Comparison of ENCODE assay signal across 9 mouse cellular contexts in genomic region chr8:108705751-108706150, GRCm38 (mm10).
DNase-seq lines count a peak whose midpoint lies in the region; ATAC-seq and TF ChIP-seq lines count a peak whose summit lies in the region.
"Had no signal": no experiment of that assay in that cellular context is flagged by ENCODE, and none has a peak within 500 bp of the region (broad histone marks: within the 10 kb centered on the region; RNA-seq: fewer than 3 reads in every experiment).

No protein-coding gene starts in this region.

- no peak for TF ChIP-seq CTCF in liver, postnatal 0 days (IDR thresholded peaks at IDR 0.05; ENCODE audit: low read depth)

- no peak for DNase-seq in heart, postnatal 36 days
- no peak for DNase-seq in embryonic facial prominence, embryonic 10.5 days (ENCODE audit: low spot score)
- no peak for DNase-seq in liver, postnatal 0 days
- no peak for DNase-seq in cerebellum, adult 11 months
- DNase-seq in frontal cortex, postnatal 10 days (ENCODE audit: low spot score in 2 of 2): no peak
- no peak for DNase-seq in left cerebral cortex, adult 11 months (ENCODE audit: low spot score)
- DNase-seq: thymus, postnatal 4 days had no signal

- intact Hi-C loops in heart, postnatal 36 days (cut with DNase I): no loop called here

- H3K9ac ChIP-seq in heart, embryonic 11.5 days (ENCODE audit: low read depth, low read length): no peak overlapping the region
- H3K9ac ChIP-seq in hindbrain, embryonic 13.5 days: peak overlapping the region; percentile 99
- H3K9ac ChIP-seq in liver, postnatal 0 days (replicated peaks): no peak overlapping the region

- peak overlapping the region; percentile 95; the same call in 1 of the 2 replicates for H3K4me3 ChIP-seq in heart, embryonic 11.5 days (ENCODE audit: low read depth, low read length)
- peak overlapping the region; percentile 99 for H3K4me3 ChIP-seq in embryonic facial prominence, embryonic 10.5 days
- peak overlapping the region; percentile 89 for H3K4me3 ChIP-seq in hindbrain, embryonic 13.5 days
- H3K4me3 ChIP-seq in liver, postnatal 0 days (ENCODE audit: low read depth, low read length): no peak overlapping the region

- peaks cover 4% of the 10 kb centered on the region for H3K27me3 ChIP-seq in heart, embryonic 11.5 days (ENCODE audit: control insufficient read depth, insufficient read depth, low read length)
- peaks cover 7% of the 10 kb centered on the region for H3K27me3 ChIP-seq in embryonic facial prominence, embryonic 10.5 days (replicated peaks; ENCODE audit: low read depth, poor library complexity, severe bottlenecking)
- peaks cover 10% of the 10 kb centered on the region; the same call in 1 of the 2 replicates for H3K27me3 ChIP-seq in hindbrain, embryonic 13.5 days
- H3K27me3 ChIP-seq in liver, postnatal 0 days (ENCODE audit: insufficient read depth, low read length): peaks cover 20% of the 10 kb centered on the region

- ATAC-seq in heart, embryonic 11.5 days (replicated peaks; ENCODE audit: insufficient number of reproducible peaks, low FRiP score, low TSS enrichment): no peak
- ATAC-seq in hindbrain, embryonic 13.5 days (ENCODE audit: low FRiP score): no peak
- ATAC-seq in liver, postnatal 0 days: no peak

- peaks cover 32% of the 10 kb centered on the region for H3K4me1 ChIP-seq in heart, embryonic 11.5 days (ENCODE audit: control insufficient read depth, insufficient read depth, low read length)
- peaks cover 79% of the 10 kb centered on the region for H3K4me1 ChIP-seq in embryonic facial prominence, embryonic 10.5 days
- peaks cover 39% of the 10 kb centered on the region for H3K4me1 ChIP-seq in hindbrain, embryonic 13.5 days (replicated peaks)
- H3K4me1 ChIP-seq in liver, postnatal 0 days (ENCODE audit: insufficient read depth): peaks cover 19% of the 10 kb centered on the region

- 62% methylated on average over 2 of the region's 2 CpGs for WGBS in heart, embryonic 11.5 days (ENCODE audit: insufficient replicate concordance)
- 50% methylated on average over 2 of the region's 2 CpGs for WGBS in embryonic facial prominence, embryonic 10.5 days
- 26% methylated on average over 2 of the region's 2 CpGs for WGBS in hindbrain, embryonic 13.5 days
- WGBS in liver, postnatal 0 days (ENCODE audit: insufficient replicate concordance): 41% methylated on average over 2 of the region's 2 CpGs

- H3K4me2 ChIP-seq in heart, embryonic 11.5 days: peak overlapping the region; percentile 31
- peak overlapping the region; percentile 93 for H3K4me2 ChIP-seq in hindbrain, embryonic 13.5 days
- peak overlapping the region; percentile 7; the same call in 1 of the 2 replicates for H3K4me2 ChIP-seq in liver, postnatal 0 days (ENCODE audit: low read depth, low read length)

- no peak overlapping the region for H3K27ac ChIP-seq in heart, embryonic 11.5 days (ENCODE audit: low read depth, low read length)
- peak overlapping the region; percentile 100 for H3K27ac ChIP-seq in embryonic facial prominence, embryonic 10.5 days (replicated peaks)
- H3K27ac ChIP-seq in hindbrain, embryonic 13.5 days: peak overlapping the region; percentile 100
- no peak overlapping the region for H3K27ac ChIP-seq in liver, postnatal 0 days (ENCODE audit: low read depth)

- H3K36me3 ChIP-seq in heart, embryonic 11.5 days (ENCODE audit: control insufficient read depth, insufficient read depth, low read length): no peaks in the 10 kb centered on the region
- no peaks in the 10 kb centered on the region for H3K36me3 ChIP-seq in embryonic facial prominence, embryonic 10.5 days (replicated peaks)
- H3K36me3 ChIP-seq in hindbrain, embryonic 13.5 days: no peaks in the 10 kb centered on the region
- no peaks in the 10 kb centered on the region for H3K36me3 ChIP-seq in liver, postnatal 0 days (replicated peaks; ENCODE audit: insufficient read depth, low read length)

- TF ChIP-seq EP300 in liver, postnatal 0 days (IDR thresholded peaks at IDR 0.05; ENCODE audit: low read depth): no peak

- H3K9me3 ChIP-seq in heart, embryonic 11.5 days (replicated peaks; ENCODE audit: control insufficient read depth, low read length): no peaks in the 10 kb centered on the region
- no peaks in the 10 kb centered on the region for H3K9me3 ChIP-seq in embryonic facial prominence, embryonic 10.5 days
- H3K9me3 ChIP-seq in hindbrain, embryonic 13.5 days: no peaks in the 10 kb centered on the region
- no peaks in the 10 kb centered on the region for H3K9me3 ChIP-seq in liver, postnatal 0 days (ENCODE audit: low read length)

Comparison
In these comparisons a context has a peak if more than half of its experiments do, and no peak if none do; other contexts are left out.
1. H3K27ac ChIP-seq: peak in embryonic facial prominence, embryonic 10.5 days (single experiment) and hindbrain, embryonic 13.5 days (single experiment); none in heart, embryonic 11.5 days (single experiment) and liver, postnatal 0 days (single experiment).
2. H3K4me2 ChIP-seq: peak in every context shown above with its lines; median percentile 93 in hindbrain, embryonic 13.5 days; 31 in heart, embryonic 11.5 days; 7 in liver, postnatal 0 days.